Mouse (Mus musculus) naive thymus-derived CD4-positive, alpha-beta T cell, adult 2 months (primary cell): ENCODE measurements at regions not wholly inside any gene's neighbourhood (a gene's known extent, or its start where the extent isn't known, plus 50 kb on each side); places are given as distances from the start of the nearest gene placed in this dataset.
A peak's percentile ranks its signal among the peaks of the same experiment; 100 is the strongest.

ENCODE experiments used
- DNase-seq: peaks from one replicate; pipeline ENCODE4 v3.0.0-alpha.2; 2011; ENCODE audit warnings: low read depth

DNA sequence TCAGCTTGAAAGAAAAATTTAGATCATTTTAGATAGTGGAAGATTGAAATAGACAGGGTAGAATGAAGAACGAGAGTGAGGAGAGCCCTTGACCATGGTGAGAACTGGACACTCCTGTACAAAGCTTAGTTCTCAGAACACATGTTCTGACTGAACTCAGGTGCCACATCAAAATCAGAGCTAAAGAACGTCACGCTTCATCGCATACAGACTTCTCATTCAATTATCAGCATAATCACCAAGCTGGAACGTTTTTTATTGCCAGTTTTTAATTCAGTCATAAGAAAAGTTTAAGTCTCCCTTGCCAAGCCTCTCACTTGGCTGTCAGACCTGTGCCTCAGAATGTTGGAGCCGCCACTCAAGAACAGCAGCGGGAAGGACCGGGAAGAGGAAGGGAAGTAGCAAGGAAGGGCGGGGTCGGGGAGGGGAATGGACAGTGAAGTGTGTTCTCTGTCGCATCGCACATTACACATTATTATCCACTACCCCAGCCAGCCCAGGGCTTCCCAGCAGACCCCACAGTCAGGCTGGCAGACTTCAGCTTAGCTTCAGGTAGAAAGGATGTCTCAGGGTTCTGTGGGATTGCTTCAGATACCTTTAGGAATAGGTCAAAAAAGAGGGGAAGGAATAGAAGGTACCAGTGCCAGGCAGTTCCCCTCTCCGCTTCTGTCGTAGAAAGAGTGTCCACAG, 140.1 kb upstream of the Smim15 start:
- DNase-seq = no peak

DNA sequence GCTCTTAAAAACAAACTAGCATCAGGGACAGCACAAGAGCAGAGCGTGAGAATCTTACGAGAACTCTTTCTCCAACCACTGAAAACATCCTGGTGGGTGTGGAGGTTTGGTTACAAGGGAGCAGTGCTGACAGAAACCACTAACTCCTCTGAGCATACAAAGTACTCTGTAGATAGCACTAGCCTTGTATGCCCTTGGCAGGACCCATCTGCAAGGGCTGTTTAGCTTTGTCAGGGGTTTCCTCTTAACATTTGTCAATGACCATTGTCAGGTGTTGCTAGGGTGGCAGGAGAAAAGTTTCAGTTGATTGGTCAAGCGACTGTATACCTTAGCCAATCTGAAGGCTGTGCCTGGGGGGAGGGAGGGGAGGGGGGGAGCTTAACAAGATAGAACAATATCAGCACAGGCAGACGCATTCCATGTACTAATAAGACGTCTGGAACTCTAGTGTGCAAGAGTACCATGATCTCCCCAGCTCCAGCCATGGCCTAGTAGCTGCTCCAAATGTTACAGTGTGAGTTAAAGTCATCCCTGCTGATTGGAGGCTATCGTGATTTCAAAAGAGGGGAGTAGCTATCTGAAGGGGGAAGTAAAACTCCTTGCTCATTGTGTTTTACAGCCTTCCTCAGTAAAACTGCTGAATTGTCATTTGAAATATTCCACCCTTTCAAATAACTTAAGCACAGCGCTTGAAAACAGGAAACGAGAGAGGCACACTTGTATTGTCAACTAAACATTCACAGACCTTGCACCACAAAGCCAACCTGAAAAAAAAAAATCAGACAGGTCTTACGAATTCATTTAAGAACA, 140.9 kb upstream of the Smim15 start:
- peak; percentile 76 for DNase-seq

DNA sequence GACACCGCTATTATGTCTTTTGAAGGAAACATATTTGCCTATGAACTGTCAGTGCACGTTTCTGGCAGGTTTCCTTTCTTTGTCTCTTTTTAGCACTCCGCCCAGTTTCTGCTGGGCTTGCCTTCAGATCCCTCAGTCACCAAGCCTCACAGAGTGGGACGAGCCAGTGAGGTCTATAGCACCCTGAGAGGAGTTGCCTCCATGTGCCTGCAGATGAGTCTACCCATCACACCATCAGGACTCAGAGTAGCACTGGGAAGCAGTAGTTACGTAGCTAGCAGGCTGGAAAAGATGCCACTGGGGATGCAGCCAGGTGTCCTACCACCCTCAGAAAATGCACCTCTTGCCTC, 141.5 kb upstream of the Smim15 start:
- DNase-seq = no peak

DNA sequence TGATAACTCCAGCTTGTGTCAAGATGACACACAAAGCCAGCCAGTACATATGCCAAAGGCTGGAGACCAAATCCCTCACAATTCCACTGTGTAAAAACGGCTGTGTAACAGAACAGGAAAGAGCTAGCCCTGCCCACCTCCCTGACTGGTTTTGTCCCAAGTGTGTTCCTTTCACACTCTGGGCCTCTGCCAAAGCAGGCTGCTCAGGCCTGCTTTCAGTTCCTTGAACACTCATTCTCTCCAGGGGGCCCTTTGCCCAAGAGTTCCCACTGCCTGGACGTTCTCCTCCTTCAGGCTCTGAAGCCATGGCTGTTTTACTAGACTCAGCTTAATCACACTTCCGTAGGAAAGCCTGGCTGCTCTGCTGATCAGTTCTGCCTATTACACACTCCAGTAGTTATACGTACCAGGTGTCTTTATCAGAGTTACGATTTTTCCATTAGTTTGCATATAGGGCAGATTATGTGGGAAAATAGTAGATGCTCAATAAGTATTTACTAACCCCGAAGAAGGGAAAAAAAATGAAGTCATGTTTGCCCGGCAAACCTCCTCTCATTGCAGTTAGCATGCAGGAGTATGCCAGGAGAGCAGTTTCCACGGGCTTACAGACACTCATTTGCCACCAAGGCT, 144.5 kb upstream of the Smim15 start:
- no peak for DNase-seq

DNA sequence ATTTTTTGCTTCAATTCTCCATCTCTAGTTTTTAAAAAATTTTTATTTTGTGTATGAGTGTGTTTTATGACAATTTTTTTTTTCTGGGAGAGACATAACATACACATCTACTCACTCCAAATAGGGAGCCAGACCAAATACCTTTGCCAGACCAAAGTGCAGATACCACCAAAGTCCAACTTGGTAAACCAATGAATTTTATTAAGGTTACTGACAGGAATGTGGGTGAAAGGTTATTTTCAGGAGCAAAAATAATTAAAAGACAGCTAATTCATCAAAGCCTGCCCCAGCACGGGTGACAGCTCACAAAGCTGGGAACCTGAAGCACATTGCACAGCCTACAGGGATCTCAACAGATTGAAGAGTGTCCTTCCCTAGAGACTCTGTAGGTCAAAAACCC, 146.6 kb upstream of the Smim15 start:
- DNase-seq = no peak

DNA sequence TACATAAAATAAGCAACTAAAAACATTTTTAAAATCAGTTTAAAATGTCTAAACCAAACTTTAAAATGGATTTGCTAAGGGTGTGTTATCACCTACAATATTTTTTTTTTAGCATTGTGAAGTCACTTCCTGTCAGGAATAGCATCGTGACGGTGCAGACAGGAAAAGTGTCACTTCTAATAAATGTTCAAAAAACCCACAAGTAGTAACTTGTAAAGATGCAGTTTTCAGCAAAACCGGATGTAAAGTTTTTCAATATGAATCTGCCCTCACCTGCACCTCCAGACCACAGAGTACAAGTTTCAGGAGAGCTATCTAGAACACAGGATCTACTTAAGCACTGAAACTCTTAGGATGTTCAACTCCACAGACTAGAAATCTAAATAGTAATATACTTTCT, 147.1 kb upstream of the Smim15 start:
- peak; percentile 73 for DNase-seq

DNA sequence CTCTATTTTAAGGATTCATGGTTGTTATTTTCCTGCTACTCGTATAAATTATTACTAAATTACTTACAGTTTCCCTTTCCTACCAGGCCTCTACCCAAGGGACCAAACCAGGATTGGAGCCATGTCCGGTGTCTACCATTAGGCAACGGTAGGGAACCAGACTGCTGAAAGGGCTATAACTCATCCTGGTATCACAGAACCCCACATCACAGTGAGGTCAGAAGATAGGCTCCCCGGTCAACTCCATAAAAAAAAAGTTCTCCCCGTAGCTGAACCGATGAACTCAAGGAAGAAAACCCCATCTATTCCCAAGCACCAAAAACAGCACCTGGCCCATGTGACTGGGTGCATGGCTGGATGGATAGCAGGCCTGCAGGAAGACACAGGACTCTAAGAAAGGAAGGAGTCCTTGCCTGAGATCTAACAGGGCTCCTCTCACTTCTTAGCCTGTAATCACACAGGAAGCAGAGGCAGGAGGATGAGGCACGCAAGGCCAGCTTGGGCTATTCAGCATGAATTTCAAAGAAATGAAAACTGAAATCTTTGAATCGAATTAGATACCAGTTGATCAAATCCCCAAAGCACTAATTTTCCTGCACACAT, 150.6 kb upstream of the Smim15 start:
- DNase-seq = no peak

DNA sequence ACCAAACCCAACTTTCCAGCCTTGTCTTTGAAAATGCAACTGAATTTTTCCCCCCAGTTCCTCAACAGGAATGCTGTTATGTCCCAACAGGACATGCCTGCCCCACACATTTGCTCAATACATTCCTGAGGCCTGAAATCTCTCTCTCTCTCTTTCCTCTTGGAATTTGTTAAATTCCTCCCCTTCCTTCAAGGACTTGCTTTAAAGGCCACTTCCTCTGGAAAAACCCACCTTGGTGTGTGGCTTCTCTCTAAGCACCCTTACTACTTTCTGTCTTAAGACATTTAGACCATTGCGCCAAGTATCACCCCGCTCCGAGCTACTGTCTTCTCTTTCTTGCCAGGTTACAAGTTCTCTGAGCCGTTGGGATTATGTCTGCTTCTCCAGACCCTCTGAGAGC, 151.2 kb upstream of the Smim15 start:
- no peak for DNase-seq

DNA sequence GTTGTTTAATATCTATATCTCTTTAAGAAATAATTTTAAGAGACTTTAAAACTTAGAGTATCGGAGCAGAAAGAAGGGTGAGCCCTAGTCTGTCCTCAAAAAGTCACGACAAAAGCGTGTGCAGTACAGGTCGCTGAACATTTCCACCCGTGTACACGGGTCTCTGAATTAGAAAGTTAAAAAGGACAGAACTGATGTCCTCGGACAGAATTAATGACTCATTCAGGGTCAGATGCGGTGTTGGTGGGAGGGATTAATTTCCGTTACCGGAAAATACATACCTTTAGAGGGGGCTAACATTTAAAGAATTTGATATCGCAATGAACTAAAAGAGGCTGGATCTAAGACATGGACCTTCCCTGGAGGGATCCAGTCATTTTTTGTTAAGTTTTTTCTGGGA, 152.3 kb upstream of the Smim15 start:
- DNase-seq = no peak

DNA sequence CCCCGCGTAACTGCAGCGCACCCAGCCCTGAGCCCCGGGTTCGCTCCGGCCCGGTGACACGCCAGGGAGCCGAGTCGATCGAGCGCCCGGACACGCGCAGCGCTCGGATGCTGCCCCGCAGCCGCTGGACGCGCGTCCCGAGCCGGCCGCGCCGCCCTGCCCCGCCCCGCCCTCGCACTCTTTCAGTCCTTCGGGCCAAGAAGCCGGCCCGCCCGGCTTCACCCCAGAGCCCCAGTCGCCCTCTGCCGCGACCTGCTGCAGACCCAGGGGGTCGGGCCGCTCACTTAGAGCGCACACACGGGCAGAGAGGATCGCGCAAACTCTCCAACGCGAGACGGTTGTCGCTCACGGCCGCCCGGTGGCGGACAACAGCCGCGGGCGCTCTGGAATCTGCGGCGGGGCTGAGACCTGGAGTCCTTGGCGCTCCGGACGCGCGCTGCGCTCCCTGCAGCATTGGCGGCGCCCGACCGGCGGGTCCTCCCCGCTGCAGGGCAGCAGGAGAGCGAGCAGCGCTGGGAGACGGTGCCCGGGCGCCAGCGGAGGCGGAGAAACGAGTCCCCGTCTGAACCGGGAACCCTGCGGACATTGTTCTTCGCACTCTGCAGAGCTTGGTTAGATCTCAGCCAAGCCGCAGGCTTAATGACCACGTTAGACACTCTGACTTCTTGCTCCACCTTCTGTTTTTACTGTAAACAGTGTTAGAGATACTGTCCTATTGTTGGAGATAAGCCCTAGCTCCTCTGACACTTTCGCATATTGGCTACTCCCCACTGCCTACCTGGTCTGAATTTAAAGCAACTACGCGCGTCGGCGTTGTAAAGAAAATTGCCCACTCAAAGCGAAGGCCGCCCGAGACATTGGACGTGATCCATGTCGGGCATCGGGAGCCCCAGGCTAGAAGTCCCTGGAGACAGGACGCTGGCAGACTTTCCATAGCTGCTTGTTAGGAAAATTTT, 153.1 kb upstream of the Smim15 start:
- peak; percentile 72 for DNase-seq

DNA sequence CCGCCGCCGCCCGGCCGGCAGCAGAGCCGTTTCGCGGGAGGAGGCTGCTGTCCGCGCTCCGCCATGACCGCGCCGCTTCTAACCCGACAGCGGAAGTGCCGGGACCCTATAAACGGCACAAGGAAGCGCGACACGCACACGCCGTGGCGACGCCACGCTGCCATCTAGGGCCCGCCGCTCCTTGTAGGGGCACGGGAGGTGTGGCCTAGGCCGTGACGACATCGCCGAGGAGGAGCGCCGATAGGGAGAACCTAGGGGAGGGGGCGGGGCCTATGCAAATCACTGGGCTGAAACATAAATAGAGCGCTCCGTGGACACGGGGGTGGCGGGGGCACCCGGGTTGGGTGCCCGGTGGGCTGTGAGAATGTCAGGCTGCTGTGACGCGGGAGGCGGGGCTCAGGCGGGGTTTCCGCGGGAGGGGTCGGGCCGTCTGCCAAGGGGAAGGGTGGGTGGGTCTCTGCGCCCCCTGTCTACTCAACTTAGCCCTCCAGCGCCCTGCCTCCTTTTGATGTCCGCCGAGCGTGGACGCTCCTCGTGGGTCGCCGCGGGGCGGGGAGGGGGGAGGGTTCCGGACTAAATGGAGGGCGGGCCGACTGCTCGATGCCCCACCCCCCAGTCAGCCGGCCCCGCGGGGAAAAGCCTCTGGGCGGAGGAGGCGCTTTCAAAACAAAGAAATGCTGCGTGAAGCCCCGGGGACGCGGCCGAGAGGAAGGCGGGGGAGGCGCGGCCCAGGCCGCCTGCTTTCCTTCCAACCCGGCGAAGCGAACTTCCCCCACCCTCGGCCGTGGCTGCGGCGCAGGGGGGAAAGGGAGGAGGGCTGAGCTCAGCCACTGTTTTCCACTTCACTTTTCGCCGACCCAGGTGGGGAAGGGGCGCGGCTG, 154.0 kb upstream of the Smim15 start:
- peak; percentile 100 for DNase-seq

DNA sequence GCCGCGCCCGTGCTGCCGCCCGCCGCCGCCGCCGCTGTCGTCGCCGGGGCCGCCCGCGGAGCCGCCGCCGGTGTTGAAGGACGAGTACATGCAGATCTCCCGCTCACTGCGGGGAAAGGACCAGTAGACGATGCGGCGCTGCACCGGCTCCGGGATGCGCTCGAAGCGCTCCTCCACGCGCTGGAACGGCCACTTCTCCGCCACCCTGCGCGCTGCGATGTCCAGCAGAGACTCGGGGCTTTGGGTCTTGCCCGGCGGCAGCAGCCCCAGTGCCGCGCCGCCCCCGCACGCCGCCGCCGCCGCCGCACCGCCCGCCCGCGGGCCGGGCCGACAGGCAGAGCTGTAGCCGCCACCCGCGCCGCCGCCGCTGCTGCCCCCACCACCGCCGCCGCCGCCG, 154.7 kb upstream of the Smim15 start:
- no peak for DNase-seq

DNA sequence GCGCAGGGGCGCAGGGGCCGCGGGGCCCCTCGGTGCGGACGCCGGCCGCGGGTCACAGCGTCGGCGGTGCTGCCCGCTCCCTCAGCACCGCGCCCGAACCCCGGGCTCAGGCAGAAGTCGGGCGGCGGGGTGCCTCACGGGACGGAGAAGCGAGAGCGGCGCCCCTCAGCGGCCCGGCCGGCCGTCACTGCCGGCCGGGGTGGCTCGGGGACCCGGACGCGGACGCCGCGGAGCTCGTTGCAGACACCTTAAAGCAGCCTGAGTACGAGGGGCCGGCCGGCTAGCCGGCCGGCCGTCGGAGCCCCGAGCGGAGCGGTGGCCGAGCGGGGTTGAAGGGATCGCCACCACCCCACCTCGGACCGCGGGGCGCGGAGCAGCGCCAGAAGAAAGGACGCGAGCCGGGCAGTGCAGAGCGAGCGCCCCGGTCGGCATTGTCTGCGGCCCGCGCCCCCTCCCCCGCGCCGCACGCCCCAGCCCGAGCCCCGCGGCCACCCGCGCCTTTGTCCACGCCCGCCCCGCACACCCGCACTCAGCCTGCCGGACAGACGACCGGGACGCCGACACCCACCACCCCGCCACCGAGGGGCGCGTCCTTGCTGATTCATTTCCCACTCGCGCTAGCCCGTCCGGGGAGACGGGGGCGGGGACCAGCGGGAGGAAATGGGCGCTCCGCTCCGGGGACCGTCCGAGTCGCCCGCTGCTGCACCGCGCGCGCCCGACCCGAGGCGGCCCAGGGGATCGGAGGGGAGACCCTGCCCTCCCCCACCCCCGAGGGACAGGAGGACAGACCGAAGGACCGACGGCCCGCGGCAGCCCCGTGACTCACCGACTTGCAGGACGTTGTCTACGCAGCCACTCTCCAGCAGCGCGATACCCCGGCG, 155.4 kb upstream of the Smim15 start:
- peak; percentile 56 for DNase-seq

DNA sequence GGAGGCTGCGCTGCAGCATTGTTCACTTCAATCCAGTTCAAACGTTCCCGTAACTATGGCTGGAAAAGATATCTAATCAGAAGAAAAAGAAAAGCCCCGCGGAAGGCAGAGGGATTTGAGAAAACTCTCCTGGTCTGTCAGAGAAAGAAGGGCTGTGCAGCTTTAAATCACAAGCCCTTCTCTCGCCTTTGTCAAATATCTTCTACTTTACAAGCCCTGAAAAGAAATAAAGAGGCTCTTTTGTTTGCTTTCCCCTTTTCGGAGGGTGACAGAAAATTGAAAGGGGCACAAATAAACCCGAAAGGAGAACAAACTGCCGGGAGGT, 156.1 kb upstream of the Smim15 start:
- no peak for DNase-seq

DNA sequence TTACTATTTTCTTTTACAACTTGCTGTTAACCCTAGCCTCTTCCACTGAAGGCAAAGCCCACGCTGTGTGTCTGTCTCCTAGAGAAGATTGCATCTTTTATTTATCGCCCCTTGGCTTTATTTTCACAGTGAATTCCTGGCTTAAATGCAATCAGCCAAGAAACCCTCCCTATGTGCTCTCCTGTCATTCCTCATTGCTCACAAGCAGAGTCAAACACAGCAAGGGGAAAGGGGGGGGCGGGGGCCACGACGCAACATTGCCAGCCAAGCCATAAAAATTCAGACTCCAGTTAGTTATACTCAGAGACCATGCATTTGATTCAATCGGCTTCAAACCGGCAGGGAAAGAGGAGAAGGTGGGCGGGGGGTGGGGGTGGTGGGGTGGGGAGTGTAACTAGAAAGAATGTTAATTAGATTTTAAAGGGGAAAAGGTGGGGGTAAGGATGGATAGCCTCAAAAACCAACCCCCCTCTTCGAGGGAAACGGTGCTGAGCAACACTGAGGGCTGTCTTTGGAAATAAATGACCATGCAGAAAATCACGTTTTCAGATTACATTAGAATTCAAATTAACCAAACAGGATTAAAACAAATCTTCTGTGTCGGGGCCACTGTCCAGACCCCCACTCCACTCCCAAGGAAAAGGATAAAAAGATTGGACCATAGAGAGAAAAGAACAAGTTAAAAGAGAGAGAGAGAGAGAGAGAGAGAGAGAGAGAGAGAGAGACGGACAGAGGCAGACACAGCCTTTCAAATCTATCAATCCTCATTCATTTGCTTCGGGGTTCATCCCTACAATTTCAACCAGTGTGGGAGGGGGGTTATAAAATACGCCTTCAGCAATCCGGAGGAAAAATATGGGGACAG, 156.6 kb upstream of the Smim15 start:
- no peak for DNase-seq

DNA sequence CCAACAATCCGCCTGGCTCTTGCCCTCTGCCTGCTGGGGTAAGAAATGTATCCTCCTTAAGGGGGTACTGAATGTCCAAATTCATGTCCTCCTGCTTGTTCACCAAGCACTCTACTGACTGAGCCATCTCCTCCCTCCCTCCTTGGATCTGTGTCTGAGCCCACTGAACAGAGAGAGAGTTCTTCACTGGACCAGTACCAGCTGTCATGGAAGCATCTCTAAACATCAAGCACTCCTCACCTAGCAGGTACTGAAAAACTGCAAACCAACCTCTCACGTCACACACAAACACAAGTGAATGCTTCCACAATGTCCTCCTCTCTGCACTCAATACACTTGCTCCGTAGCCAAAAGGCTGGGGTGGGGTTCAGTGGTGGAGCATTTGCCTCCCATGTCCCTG, 159.4 kb upstream of the Smim15 start:
- no peak for DNase-seq

DNA sequence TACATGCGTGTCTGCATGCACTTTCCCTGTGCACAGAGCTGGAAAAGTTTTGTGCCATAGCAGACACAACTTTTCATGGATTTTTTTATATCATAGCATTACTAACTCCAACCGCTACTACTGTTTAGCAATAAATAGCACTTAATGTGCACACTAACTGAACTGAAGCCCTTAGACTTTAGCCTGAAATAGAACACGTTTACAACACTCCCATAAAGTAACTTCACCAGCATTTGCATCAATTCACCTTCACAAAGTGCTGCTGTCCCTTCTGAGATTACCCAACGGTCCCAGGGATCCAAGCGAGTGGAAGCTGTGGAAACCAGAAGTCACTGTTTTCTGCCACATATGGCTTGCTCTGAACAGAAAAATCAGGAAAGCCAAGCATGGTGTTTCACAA, 161.9 kb upstream of the Smim15 start:
- no peak for DNase-seq

DNA sequence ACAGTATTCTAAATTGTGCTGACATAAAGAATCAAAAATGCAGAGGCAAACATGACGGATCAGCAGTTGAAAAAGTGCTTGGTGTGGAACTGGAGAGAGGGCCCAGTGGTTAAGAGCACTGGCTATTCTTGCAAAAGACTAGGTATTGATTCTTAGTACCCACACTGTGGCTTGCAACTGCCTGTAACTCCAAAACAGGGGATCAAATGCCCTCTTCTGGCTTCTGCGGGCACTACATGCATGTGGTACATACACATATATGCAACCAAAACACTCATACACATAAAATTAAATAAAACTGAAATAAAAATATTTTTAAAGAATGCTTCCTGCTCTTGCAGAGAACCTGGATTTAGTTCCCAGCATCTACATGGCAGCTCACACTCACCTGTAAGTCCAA, 163.7 kb upstream of the Smim15 start:
- no peak for DNase-seq

DNA sequence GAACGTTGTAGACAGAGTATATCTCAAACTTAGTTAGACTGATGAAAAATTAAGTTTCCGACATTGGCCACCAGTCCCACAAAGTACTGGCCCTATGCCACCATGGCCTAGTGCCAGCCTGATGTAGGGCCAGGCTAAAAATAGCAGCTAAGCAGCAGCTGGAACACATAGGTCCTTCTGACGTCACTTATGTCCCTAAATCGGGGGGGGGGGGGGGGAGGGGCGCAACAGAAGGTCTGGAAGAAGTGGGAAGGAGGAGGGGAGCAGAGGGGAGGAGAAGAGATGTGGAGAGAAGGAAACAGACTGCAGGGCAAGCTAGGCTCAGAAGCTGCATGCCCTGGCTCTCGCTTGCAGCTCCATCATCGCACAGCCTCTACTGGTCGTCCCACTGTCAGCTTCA, 164.7 kb upstream of the Smim15 start:
- no peak for DNase-seq
